Mouse (Mus musculus): ENCODE results near the gene Slc10a4. TPM values are rescaled to one million over a fixed set of nuclear protein-coding genes. Genes with fewer than 3 reads are reported as not detected.

Gene Slc10a4
- 0.71 and 2.6 TPM in 2 replicates for polyA plus RNA-seq (2015; fragmentation: Nextera tagmentation; extraction: Ambion mirVana)

- Histone ChIP-seq H3K4me3 (peak within 1 kb of the TSS; percentile 52), H3K4me1 (replicated peaks) (peaks cover 11% of the 10 kb centered on the region), H3K27me3 (peaks cover 41% of the 10 kb centered on the region), H3K9ac (peak within 1 kb of the TSS; percentile 36), H3K4me2 (peak within 1 kb of the TSS; percentile 93), H3K36me3 (no peaks in the 10 kb centered on the region), H3K27ac (no peak within 1 kb of the TSS), H3K9me3 (replicated peaks) (no peaks in the 10 kb centered on the region)
- 6% methylated on average over 65 of the region's 65 CpGs for WGBS
- peak; percentile 81 for ATAC-seq (replicated peaks; ENCODE audit: insufficient number of reproducible peaks, insufficient read depth, low FRiP score, low read depth)
Measured at GRCm38 (mm10) chr5:73006784-73007581, at the start of gene Slc10a4. Gene Slc10a4 (plus strand): TSS chr5:73006883.

GRCm38 (mm10) chr5:72957281-72957680 lies 49.4 kb upstream of the Slc10a4 start:
- ATAC-seq (replicated peaks; ENCODE audit: insufficient number of reproducible peaks, insufficient read depth, low FRiP score, low read depth) = no peak
- Histone ChIP-seq H3K27ac (no peak overlapping the region), H3K9ac (no peak overlapping the region), H3K4me1 (replicated peaks) (no peaks in the 10 kb centered on the region), H3K36me3 (peaks cover 19% of the 10 kb centered on the region), H3K9me3 (replicated peaks) (no peaks in the 10 kb centered on the region), H3K27me3 (no peaks in the 10 kb centered on the region), H3K4me2 (no peak overlapping the region), H3K4me3 (no peak overlapping the region)
- 89% methylated on average over 17 of the region's 17 CpGs for WGBS

- no peak overlapping the region for H3K4me3 ChIP-seq
- H3K9me3 ChIP-seq (replicated peaks) = no peaks in the 10 kb centered on the region
- no peak for ATAC-seq (replicated peaks; ENCODE audit: insufficient number of reproducible peaks, insufficient read depth, low FRiP score, low read depth)
- H3K36me3 ChIP-seq = peaks cover 19% of the 10 kb centered on the region
- no peak overlapping the region for H3K27ac ChIP-seq
- H3K4me1 ChIP-seq (replicated peaks) = no peaks in the 10 kb centered on the region
- H3K4me2 ChIP-seq = no peak overlapping the region
- WGBS = 77% methylated on average over 6 of the region's 6 CpGs
- H3K9ac ChIP-seq = no peak overlapping the region
- H3K27me3 ChIP-seq = no peaks in the 10 kb centered on the region
Measured at GRCm38 (mm10) chr5:72960096-72960495, 46.6 kb upstream of the Slc10a4 start.

- no peak for ATAC-seq (replicated peaks; ENCODE audit: insufficient number of reproducible peaks, insufficient read depth, low FRiP score, low read depth)
- H3K9me3 ChIP-seq (replicated peaks) = no peaks in the 10 kb centered on the region
- no peak overlapping the region for H3K9ac ChIP-seq
- H3K4me3 ChIP-seq = no peak overlapping the region
- no peaks in the 10 kb centered on the region for H3K4me1 ChIP-seq (replicated peaks)
- peaks cover 19% of the 10 kb centered on the region for H3K36me3 ChIP-seq
- H3K27me3 ChIP-seq = no peaks in the 10 kb centered on the region
- no peak overlapping the region for H3K4me2 ChIP-seq
- WGBS = 80% methylated on average over 3 of the region's 3 CpGs
- no peak overlapping the region for H3K27ac ChIP-seq
Measured at GRCm38 (mm10) chr5:72965706-72966105, 41.0 kb upstream of the Slc10a4 start.

- 55% methylated on average over 4 of the region's 4 CpGs for WGBS
- H3K4me1 ChIP-seq (replicated peaks) = 0 out of 2 replicates have a peak, but pooled peaks cover 7% of the 10 kb centered on the region
- H3K4me2 ChIP-seq = no peak overlapping the region
- ATAC-seq (replicated peaks; ENCODE audit: insufficient number of reproducible peaks, insufficient read depth, low FRiP score, low read depth) = no peak
- H3K27ac ChIP-seq = 0 out of 2 replicates have a peak overlapping the region, but pooled peaks have one; percentile 18
- H3K27me3 ChIP-seq = no peaks in the 10 kb centered on the region
- H3K4me3 ChIP-seq = no peak overlapping the region
- H3K36me3 ChIP-seq = peaks cover 35% of the 10 kb centered on the region
- H3K9ac ChIP-seq = no peak overlapping the region
- no peaks in the 10 kb centered on the region for H3K9me3 ChIP-seq (replicated peaks)
Measured at GRCm38 (mm10) chr5:72972435-72972834, 34.2 kb upstream of the Slc10a4 start.

GRCm38 (mm10) chr5:72972934-72973333 lies 33.7 kb upstream of the Slc10a4 start:
- Histone ChIP-seq H3K9ac (no peak overlapping the region), H3K27me3 (no peaks in the 10 kb centered on the region), H3K4me2 (no peak overlapping the region), H3K27ac (0 out of 2 replicates have a peak overlapping the region, but pooled peaks have one; percentile 18), H3K4me3 (no peak overlapping the region), H3K4me1 (replicated peaks) (0 out of 2 replicates have a peak, but pooled peaks cover 7% of the 10 kb centered on the region), H3K36me3 (peaks cover 31% of the 10 kb centered on the region; the same call in 1 of the 2 replicates), H3K9me3 (replicated peaks) (no peaks in the 10 kb centered on the region)
- WGBS = 57% methylated on average over 5 of the region's 5 CpGs
- no peak for ATAC-seq (replicated peaks; ENCODE audit: insufficient number of reproducible peaks, insufficient read depth, low FRiP score, low read depth)

- 97% methylated on average over 7 of the region's 7 CpGs for WGBS
- Histone ChIP-seq H3K9me3 (replicated peaks) (no peaks in the 10 kb centered on the region), H3K4me2 (no peak within 1 kb of the TSS), H3K4me3 (no peak within 1 kb of the TSS), H3K36me3 (peaks cover 28% of the 10 kb centered on the region; the same call in 1 of the 2 replicates), H3K4me1 (replicated peaks) (0 out of 2 replicates have a peak, but pooled peaks cover 7% of the 10 kb centered on the region), H3K27me3 (no peaks in the 10 kb centered on the region), H3K27ac (no peak within 1 kb of the TSS), H3K9ac (no peak within 1 kb of the TSS)
- ATAC-seq (replicated peaks; ENCODE audit: insufficient number of reproducible peaks, insufficient read depth, low FRiP score, low read depth) = no peak
Measured at GRCm38 (mm10) chr5:72974602-72975001, 32.1 kb upstream of the Slc10a4 start, which contains the start of gene Gm10135. Gene Gm10135 (minus strand): TSS chr5:72974702.

- WGBS = 89% methylated on average over 6 of the region's 6 CpGs
- no peak for ATAC-seq (replicated peaks; ENCODE audit: insufficient number of reproducible peaks, insufficient read depth, low FRiP score, low read depth)
- Histone ChIP-seq H3K4me2 (no peak overlapping the region), H3K4me1 (replicated peaks) (0 out of 2 replicates have a peak, but pooled peaks cover 7% of the 10 kb centered on the region), H3K4me3 (no peak overlapping the region), H3K27ac (no peak overlapping the region), H3K9me3 (replicated peaks) (no peaks in the 10 kb centered on the region), H3K27me3 (no peaks in the 10 kb centered on the region), H3K9ac (no peak overlapping the region), H3K36me3 (peaks cover 38% of the 10 kb centered on the region)
Measured at GRCm38 (mm10) chr5:72975996-72976395, 30.7 kb upstream of the Slc10a4 start.

GRCm38 (mm10) chr5:72976539-72976938 lies 30.1 kb upstream of the Slc10a4 start:
- Histone ChIP-seq H3K9ac (no peak overlapping the region), H3K4me1 (replicated peaks) (0 out of 2 replicates have a peak, but pooled peaks cover 7% of the 10 kb centered on the region), H3K36me3 (peaks cover 43% of the 10 kb centered on the region), H3K27me3 (no peaks in the 10 kb centered on the region), H3K4me3 (no peak overlapping the region), H3K27ac (no peak overlapping the region), H3K4me2 (no peak overlapping the region), H3K9me3 (replicated peaks) (no peaks in the 10 kb centered on the region)
- no peak for ATAC-seq (replicated peaks; ENCODE audit: insufficient number of reproducible peaks, insufficient read depth, low FRiP score, low read depth)
- WGBS = 80% methylated on average over 4 of the region's 4 CpGs

- no peaks in the 10 kb centered on the region for H3K4me1 ChIP-seq (replicated peaks)
- H3K9ac ChIP-seq = no peak overlapping the region
- WGBS = 7% methylated on average over 2 of the region's 2 CpGs
- H3K27me3 ChIP-seq = no peaks in the 10 kb centered on the region
- no peak overlapping the region for H3K4me2 ChIP-seq
- no peak overlapping the region for H3K27ac ChIP-seq
- H3K4me3 ChIP-seq = no peak overlapping the region
- no peak for ATAC-seq (replicated peaks; ENCODE audit: insufficient number of reproducible peaks, insufficient read depth, low FRiP score, low read depth)
- no peaks in the 10 kb centered on the region for H3K9me3 ChIP-seq (replicated peaks)
- peaks cover 21% of the 10 kb centered on the region for H3K36me3 ChIP-seq
Measured at GRCm38 (mm10) chr5:72984091-72984490, 22.6 kb upstream of the Slc10a4 start.

GRCm38 (mm10) chr5:72987786-72988185 lies 18.9 kb upstream of the Slc10a4 start:
- H3K9ac ChIP-seq = no peak overlapping the region
- no peaks in the 10 kb centered on the region for H3K27me3 ChIP-seq
- WGBS = 71% methylated on average over 7 of the region's 7 CpGs
- H3K36me3 ChIP-seq = no peaks in the 10 kb centered on the region
- H3K4me1 ChIP-seq (replicated peaks) = peaks cover 5% of the 10 kb centered on the region; the same call in 1 of the 2 replicates
- H3K27ac ChIP-seq = no peak overlapping the region
- H3K9me3 ChIP-seq (replicated peaks) = no peaks in the 10 kb centered on the region
- no peak overlapping the region for H3K4me2 ChIP-seq
- no peak for ATAC-seq (replicated peaks; ENCODE audit: insufficient number of reproducible peaks, insufficient read depth, low FRiP score, low read depth)
- no peak overlapping the region for H3K4me3 ChIP-seq
